18 mouse cellular contexts compared by ENCODE assay signal in the genomic region with DNA sequence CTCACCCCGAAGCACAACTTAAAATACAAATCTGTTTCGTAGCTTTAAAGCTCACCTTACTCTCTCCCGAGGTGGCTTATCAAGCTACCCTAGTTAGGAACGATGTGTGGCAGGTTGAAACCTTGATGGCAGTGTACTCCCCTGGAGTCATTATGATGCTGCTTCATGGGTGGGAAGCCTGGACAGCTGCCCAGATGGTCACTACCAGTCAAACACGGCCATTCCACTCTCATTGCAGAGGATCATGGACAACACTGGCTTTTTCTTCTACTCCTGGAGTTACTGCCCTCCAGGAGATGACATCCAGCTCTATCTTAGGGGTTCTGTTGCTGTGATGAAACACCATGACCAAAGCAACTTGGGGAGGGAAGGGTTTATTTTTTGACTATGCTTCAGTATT. TPM values are rescaled to one million over a fixed set of nuclear protein-coding genes. Genes with fewer than 3 reads are reported as not detected.
DNase-seq lines count a peak whose midpoint lies in the region; ATAC-seq and TF ChIP-seq lines count a peak whose summit lies in the region.
"Had no signal": no experiment of that assay in that cellular context is flagged by ENCODE, and none has a peak within 500 bp of the region (broad histone marks: within the 10 kb centered on the region; RNA-seq: fewer than 3 reads in every experiment).

No protein-coding gene starts in this region.

- no peak overlapping the region for H3K4me3 ChIP-seq in heart, embryonic 10.5 days
- H3K4me3 ChIP-seq in heart, embryonic 13.5 days: no peak overlapping the region
- no peak overlapping the region for H3K4me3 ChIP-seq in heart, embryonic 16.5 days (ENCODE audit: low read length)
- no peak overlapping the region for H3K4me3 ChIP-seq in olfactory bulb, adult 2 months (ENCODE audit: insufficient read depth, low read depth, low read length)
- no peak overlapping the region for H3K4me3 ChIP-seq in forebrain, embryonic 12.5 days (replicated peaks)
- H3K4me3 ChIP-seq in kidney, embryonic 14.5 days (ENCODE audit: low read length): no peak overlapping the region
- H3K4me3 ChIP-seq: embryonic facial prominence, embryonic 13.5 days; forebrain, embryonic 13.5 days; hindbrain, embryonic 13.5 days had no signal

- H3K36me3 ChIP-seq in heart, embryonic 10.5 days: peaks cover 11% of the 10 kb centered on the region; the same call in 1 of the 2 replicates
- peaks cover 16% of the 10 kb centered on the region for H3K36me3 ChIP-seq in heart, embryonic 13.5 days
- peaks cover under 1% of the 10 kb centered on the region; the same call in 1 of the 2 replicates for H3K36me3 ChIP-seq in heart, embryonic 16.5 days (ENCODE audit: control insufficient read depth, insufficient read depth)
- no peaks in the 10 kb centered on the region for H3K36me3 ChIP-seq in forebrain, embryonic 12.5 days (replicated peaks)
- H3K36me3 ChIP-seq in kidney, embryonic 14.5 days (ENCODE audit: control insufficient read depth, insufficient read depth, low read length): no peaks in the 10 kb centered on the region
- H3K36me3 ChIP-seq: embryonic facial prominence, embryonic 13.5 days; hindbrain, embryonic 13.5 days had no signal

- no peaks in the 10 kb centered on the region for H3K27me3 ChIP-seq in heart, embryonic 10.5 days (ENCODE audit: insufficient read depth, poor library complexity, severe bottlenecking)
- no peaks in the 10 kb centered on the region for H3K27me3 ChIP-seq in heart, embryonic 13.5 days (replicated peaks)
- H3K27me3 ChIP-seq in heart, embryonic 16.5 days (ENCODE audit: control insufficient read depth, insufficient read depth, low read length): no peaks in the 10 kb centered on the region
- no peaks in the 10 kb centered on the region for H3K27me3 ChIP-seq in forebrain, embryonic 12.5 days
- no peaks in the 10 kb centered on the region for H3K27me3 ChIP-seq in kidney, embryonic 14.5 days (ENCODE audit: control insufficient read depth, insufficient read depth, low read length)
- H3K27me3 ChIP-seq: embryonic facial prominence, embryonic 13.5 days; forebrain, embryonic 13.5 days; hindbrain, embryonic 13.5 days had no signal

- TF ChIP-seq CTCF in olfactory bulb, adult 2 months (IDR thresholded peaks at IDR 0.05; ENCODE audit: insufficient read depth, low read depth, low read length): no peak

- WGBS in heart, embryonic 10.5 days: 72% methylated on average over 5 of the region's 5 CpGs
- 55% methylated on average over 5 of the region's 5 CpGs for WGBS in heart, embryonic 13.5 days
- 52% methylated on average over 5 of the region's 5 CpGs for WGBS in heart, embryonic 16.5 days
- WGBS in olfactory bulb, adult 2 months: 56% methylated on average over 5 of the region's 5 CpGs
- WGBS in forebrain, embryonic 12.5 days: 92% methylated on average over 5 of the region's 5 CpGs
- 83% methylated on average over 5 of the region's 5 CpGs for WGBS in kidney, embryonic 14.5 days

- peak overlapping the region; percentile 42 for H3K4me2 ChIP-seq in heart, embryonic 13.5 days
- H3K4me2 ChIP-seq in heart, embryonic 16.5 days (ENCODE audit: low read depth, low read length): peak overlapping the region; percentile 36
- H3K4me2 ChIP-seq in forebrain, embryonic 12.5 days: no peak overlapping the region
- no peak overlapping the region for H3K4me2 ChIP-seq in kidney, embryonic 14.5 days (replicated peaks; ENCODE audit: low read depth, low read length)
- H3K4me2 ChIP-seq: embryonic facial prominence, embryonic 13.5 days; forebrain, embryonic 13.5 days; hindbrain, embryonic 13.5 days had no signal

- peak overlapping the region; percentile 54; the same call in 1 of the 2 replicates for H3K27ac ChIP-seq in heart, embryonic 10.5 days
- peak overlapping the region; percentile 84 for H3K27ac ChIP-seq in heart, embryonic 13.5 days (replicated peaks)
- H3K27ac ChIP-seq in heart, embryonic 16.5 days (ENCODE audit: low read length): peak overlapping the region; percentile 73
- peak overlapping the region; percentile 53 for H3K27ac ChIP-seq in olfactory bulb, adult 2 months (ENCODE audit: insufficient read depth, low read depth, low read length)
- no peak overlapping the region for H3K27ac ChIP-seq in forebrain, embryonic 12.5 days
- H3K27ac ChIP-seq in kidney, embryonic 14.5 days (ENCODE audit: low read depth, low read length): no peak overlapping the region
- H3K27ac ChIP-seq: embryonic facial prominence, embryonic 13.5 days; forebrain, embryonic 13.5 days; hindbrain, embryonic 13.5 days; hindbrain, postnatal 0 days had no signal

- ATAC-seq in heart, embryonic 13.5 days (ENCODE audit: extremely low read depth, insufficient number of reproducible peaks, low FRiP score, low TSS enrichment): no peak
- 0 out of 2 replicates have a peak, but pooled peaks have one; percentile 10 for ATAC-seq in heart, embryonic 16.5 days (replicated peaks; ENCODE audit: extremely low read depth, insufficient read depth, low FRiP score)
- no peak for ATAC-seq in forebrain, embryonic 12.5 days (ENCODE audit: low FRiP score)
- no peak for ATAC-seq in kidney, embryonic 14.5 days (ENCODE audit: low FRiP score, low TSS enrichment)
- ATAC-seq: forebrain, embryonic 13.5 days; forebrain, postnatal 0 days; hindbrain, postnatal 0 days had no signal

- H3K9me3 ChIP-seq in heart, embryonic 10.5 days: no peaks in the 10 kb centered on the region
- no peaks in the 10 kb centered on the region; the same call in 1 of the 2 replicates for H3K9me3 ChIP-seq in heart, embryonic 13.5 days
- H3K9me3 ChIP-seq in heart, embryonic 16.5 days (replicated peaks; ENCODE audit: control insufficient read depth, low read length): 0 out of 2 replicates have a peak, but pooled peaks cover under 1% of the 10 kb centered on the region
- no peaks in the 10 kb centered on the region for H3K9me3 ChIP-seq in forebrain, embryonic 12.5 days
- no peaks in the 10 kb centered on the region for H3K9me3 ChIP-seq in kidney, embryonic 14.5 days (ENCODE audit: control insufficient read depth, low read length)
- H3K9me3 ChIP-seq: embryonic facial prominence, embryonic 13.5 days; forebrain, embryonic 13.5 days; hindbrain, embryonic 13.5 days had no signal

- H3K9ac ChIP-seq in heart, embryonic 13.5 days: 0 out of 2 replicates have a peak overlapping the region, but pooled peaks have one; percentile 58
- H3K9ac ChIP-seq in heart, embryonic 16.5 days (ENCODE audit: low read length): no peak overlapping the region
- H3K9ac ChIP-seq in forebrain, embryonic 12.5 days: no peak overlapping the region
- no peak overlapping the region for H3K9ac ChIP-seq in kidney, embryonic 14.5 days (ENCODE audit: low read depth, low read length)
- H3K9ac ChIP-seq: embryonic facial prominence, embryonic 13.5 days; forebrain, embryonic 13.5 days; forebrain, postnatal 0 days; hindbrain, embryonic 13.5 days had no signal

- H3K4me1 ChIP-seq in heart, embryonic 10.5 days: peaks cover 21% of the 10 kb centered on the region
- peaks cover 22% of the 10 kb centered on the region for H3K4me1 ChIP-seq in heart, embryonic 13.5 days
- peaks cover 16% of the 10 kb centered on the region for H3K4me1 ChIP-seq in heart, embryonic 16.5 days (ENCODE audit: control insufficient read depth, insufficient read depth, low read length)
- H3K4me1 ChIP-seq in olfactory bulb, adult 2 months (ENCODE audit: control insufficient read depth, insufficient read depth, low read length): peaks cover 15% of the 10 kb centered on the region
- no peaks in the 10 kb centered on the region for H3K4me1 ChIP-seq in forebrain, embryonic 12.5 days
- H3K4me1 ChIP-seq in kidney, embryonic 14.5 days (ENCODE audit: control insufficient read depth, insufficient read depth, low read length): no peaks in the 10 kb centered on the region
- H3K4me1 ChIP-seq: embryonic facial prominence, embryonic 13.5 days; forebrain, embryonic 13.5 days; hindbrain, embryonic 13.5 days had no signal

- DNase-seq in heart, embryonic 10.5 days (ENCODE audit: low spot score): no peak
- no peak for DNase-seq in heart, adult 8-10 months (ENCODE audit: low spot score)
- DNase-seq: adrenal gland, postnatal 25 days; cerebellum, adult 18-20 months; cerebellum, adult 9-11 months; cerebellum, postnatal 36 days; forebrain, postnatal 0 days; gastrocnemius, postnatal 36 days; kidney, adult 18-20 months had no signal

- no peak for TF ChIP-seq POLR2A in olfactory bulb, adult 2 months (IDR thresholded peaks at IDR 0.05; ENCODE audit: insufficient read depth, low read depth, low read length)

RNA-seq across cellular contexts. Expression of gene Manba, which starts 17.7 kb away (rescaled TPM):
- 17.3 and 31.0 TPM in 2 replicates for polyA plus RNA-seq in heart, embryonic 10.5 days (2016; fragmentation: Nextera tagmentation; extraction: Ambion mirVana)
- total RNA-seq in heart, adult 8-10 months (2022): 10 to 100 TPM; 15.8 to 19.3 (median 16.8) TPM
- 31.5 and 37.4 TPM in 2 replicates for polyA plus RNA-seq in heart, embryonic 13.5 days (2015; fragmentation: Nextera tagmentation; extraction: Ambion mirVana)
- polyA plus RNA-seq in heart, embryonic 16.5 days (2015; fragmentation: Nextera tagmentation; extraction: Ambion mirVana): 37.0 and 38.3 TPM in 2 replicates
- not detected in 2 replicates for polyA plus RNA-seq in olfactory bulb, adult 2 months (2012; ENCODE audit: insufficient read depth, insufficient read length, low replicate concordance, missing spikeins)
- polyA plus RNA-seq in forebrain, embryonic 12.5 days (2016; fragmentation: Nextera tagmentation; extraction: Ambion mirVana): 3.6 and 4.6 TPM in 2 replicates
- 8.2 and 23.2 TPM in 2 replicates for polyA plus RNA-seq in kidney, embryonic 14.5 days (2014; fragmentation: Nextera tagmentation; extraction: Ambion mirVana)

Comparison
In these comparisons a context has a peak if more than half of its experiments do, and no peak if none do; other contexts are left out.
1. H3K27ac ChIP-seq: peak in heart, embryonic 10.5 days (single experiment), heart, embryonic 13.5 days (single experiment), heart, embryonic 16.5 days (single experiment) and olfactory bulb, adult 2 months (single experiment); none in forebrain, embryonic 12.5 days (single experiment) and kidney, embryonic 14.5 days (single experiment).
2. H3K4me2 ChIP-seq: peak in heart, embryonic 13.5 days (single experiment) and heart, embryonic 16.5 days (single experiment); none in forebrain, embryonic 12.5 days (single experiment) and kidney, embryonic 14.5 days (single experiment).